Mouse (Mus musculus) thymus, postnatal 36 days (tissue): ENCODE measurements at regions not wholly inside any gene's neighbourhood (a gene's known extent, or its start where the extent isn't known, plus 50 kb on each side); places are given as distances from the start of the nearest gene placed in this dataset.

Experiments used
- DNase-seq, 2 experiments: peaks; one replicate each; pipeline ENCODE4 v3.0.0; 2022; ENCODE audit warnings: mixed read lengths in 2 of 2

- no peak for DNase-seq
These were observed 447.1 kb downstream of the Meis1 start for GRCm38 (mm10) chr11:18571557-18572209.

GRCm38 (mm10) chr11:18563011-18563410, 455.8 kb downstream of the Meis1 start:
- no peak for DNase-seq

DNA sequence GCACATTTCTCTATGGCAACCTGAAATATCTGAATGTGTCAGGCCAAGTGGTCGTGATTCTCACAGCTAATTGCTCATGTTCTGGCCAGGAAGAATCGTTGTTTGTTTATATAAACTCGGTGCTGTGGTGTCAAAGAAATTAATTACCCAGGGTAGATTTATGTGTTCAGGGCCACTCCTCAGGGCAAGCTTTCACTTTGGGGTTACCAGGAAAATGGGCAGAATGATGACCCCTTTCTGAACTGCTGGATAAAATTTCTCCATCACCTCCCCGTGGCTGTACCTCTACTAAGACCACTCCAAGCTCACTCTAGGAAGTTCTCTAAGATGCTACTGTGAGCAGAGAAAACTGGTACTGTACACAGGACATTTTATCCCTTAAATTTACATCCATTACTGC, 460.1 kb downstream of the Meis1 start:
- no peak for DNase-seq

DNA sequence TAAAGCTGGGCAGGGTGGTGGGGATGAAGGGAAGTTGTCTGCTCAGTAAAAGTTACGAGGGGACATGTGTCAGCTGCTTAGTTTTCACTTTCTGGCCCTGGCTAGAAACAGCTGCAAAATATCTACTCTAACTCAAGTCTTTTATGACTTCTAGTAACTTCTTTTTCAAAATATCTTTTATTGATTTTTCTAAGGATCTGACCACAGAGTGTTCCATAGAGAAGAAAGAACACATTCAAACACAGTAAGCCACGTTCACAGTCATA, 483.3 kb downstream of the Meis1 start:
- DNase-seq = no peak

- DNase-seq = no peak
These were observed 483.8 kb downstream of the Meis1 start for GRCm38 (mm10) chr11:18534807-18535591.

GRCm38 (mm10) chr11:18531264-18532110, 487.3 kb downstream of the Meis1 start:
- DNase-seq = no peak

DNA sequence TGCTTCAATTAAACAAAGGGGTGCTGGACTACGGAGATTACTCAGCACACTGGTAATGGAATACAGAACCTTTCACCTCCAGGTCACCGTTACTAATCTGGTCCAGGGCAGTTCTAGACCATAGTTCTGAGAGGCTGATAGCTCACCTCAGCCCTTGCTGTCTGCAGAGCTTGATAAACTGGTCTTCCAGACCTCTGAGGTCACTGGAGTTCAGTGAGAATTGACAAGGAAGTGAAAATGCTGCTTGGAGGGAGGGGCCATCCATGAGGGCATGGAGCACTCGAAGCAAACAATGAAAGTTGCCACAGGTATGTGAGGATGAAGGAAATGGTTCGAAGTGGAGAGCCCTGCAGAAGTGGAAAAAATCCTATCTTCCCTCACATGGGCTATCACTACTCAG, 490.2 kb downstream of the Meis1 start:
- DNase-seq = no peak

GRCm38 (mm10) chr11:18495108-18495757, 523.6 kb downstream of the Meis1 start:
- no peak for DNase-seq

- DNase-seq = no peak
These were observed 524.8 kb downstream of the Meis1 start for GRCm38 (mm10) chr11:18493981-18494380.

- DNase-seq = no peak
These were observed 525.7 kb downstream of the Meis1 start for GRCm38 (mm10) chr11:18493086-18493485.

GRCm38 (mm10) chr11:18489517-18490256, 529.1 kb downstream of the Meis1 start:
- DNase-seq = no peak

DNA sequence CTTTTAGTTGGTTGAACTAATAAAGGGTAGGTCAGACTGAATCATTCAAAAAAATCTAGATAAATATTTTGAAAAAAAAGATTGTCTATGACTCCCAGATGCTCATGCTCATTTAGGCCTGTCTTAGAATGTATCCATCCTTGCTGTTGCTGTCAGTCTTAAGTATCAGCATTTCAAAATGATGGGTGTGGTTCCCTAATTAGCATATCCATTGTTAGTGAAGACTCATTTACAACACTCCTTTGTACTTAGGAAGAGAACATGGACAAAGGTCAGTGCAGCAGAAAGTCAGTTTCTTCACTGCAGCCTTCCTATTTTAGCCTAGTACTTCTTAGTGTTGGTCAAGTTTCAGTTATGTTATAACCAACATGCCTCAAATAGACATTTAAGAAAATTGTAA, 525.2 kb upstream of the Etaa1 start:
- DNase-seq = no peak

GRCm38 (mm10) chr11:18451271-18451670, 497.6 kb upstream of the Etaa1 start:
- DNase-seq = no peak

DNA sequence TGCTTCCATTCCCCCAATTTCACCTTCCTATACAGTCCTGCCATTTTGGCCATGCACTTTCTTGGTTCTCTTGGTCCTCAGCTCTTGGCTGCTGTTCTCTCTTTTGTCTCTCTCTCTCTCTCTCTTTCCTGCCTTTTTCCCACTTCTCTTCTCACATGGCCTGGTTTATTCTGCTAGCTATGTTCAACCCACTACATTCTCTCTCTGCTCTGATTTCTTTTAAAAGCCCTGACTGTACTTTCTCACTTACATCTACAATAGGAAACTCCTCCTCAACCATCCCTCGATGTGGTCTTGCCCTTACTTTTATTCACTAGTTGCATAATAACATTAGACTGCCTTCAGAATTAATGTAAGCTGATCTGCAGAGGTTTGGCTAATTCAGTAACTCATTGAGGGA, 495.2 kb upstream of the Etaa1 start:
- no peak for DNase-seq

GRCm38 (mm10) chr11:18444600-18444999, 490.9 kb upstream of the Etaa1 start:
- no peak for DNase-seq

GRCm38 (mm10) chr11:18444101-18444500, 490.4 kb upstream of the Etaa1 start:
- DNase-seq = no peak

GRCm38 (mm10) chr11:18443156-18443555, 489.5 kb upstream of the Etaa1 start:
- no peak for DNase-seq

- DNase-seq = no peak
These were observed 484.3 kb upstream of the Etaa1 start for GRCm38 (mm10) chr11:18437834-18438611.

DNA sequence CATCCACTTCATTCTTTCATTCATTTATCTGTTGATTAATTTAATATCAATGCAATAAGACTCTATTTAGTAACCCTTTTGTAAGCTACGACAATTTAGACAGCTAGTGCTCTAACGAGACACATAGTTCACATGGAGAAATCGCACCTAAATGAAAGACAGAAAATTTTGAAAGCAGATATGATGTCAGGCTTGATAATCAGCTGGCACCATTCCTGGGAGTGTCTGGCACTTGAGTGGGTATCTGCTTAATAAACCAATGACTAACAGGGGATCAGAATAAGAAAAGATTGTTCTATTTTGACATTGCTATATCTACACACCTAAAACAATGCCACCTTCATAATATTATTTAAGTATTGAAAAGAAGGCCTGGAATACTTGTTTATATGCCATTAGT, 467.4 kb upstream of the Etaa1 start:
- DNase-seq = no peak

- DNase-seq = no peak
These were observed 460.1 kb upstream of the Etaa1 start for GRCm38 (mm10) chr11:18413769-18414168.

DNA sequence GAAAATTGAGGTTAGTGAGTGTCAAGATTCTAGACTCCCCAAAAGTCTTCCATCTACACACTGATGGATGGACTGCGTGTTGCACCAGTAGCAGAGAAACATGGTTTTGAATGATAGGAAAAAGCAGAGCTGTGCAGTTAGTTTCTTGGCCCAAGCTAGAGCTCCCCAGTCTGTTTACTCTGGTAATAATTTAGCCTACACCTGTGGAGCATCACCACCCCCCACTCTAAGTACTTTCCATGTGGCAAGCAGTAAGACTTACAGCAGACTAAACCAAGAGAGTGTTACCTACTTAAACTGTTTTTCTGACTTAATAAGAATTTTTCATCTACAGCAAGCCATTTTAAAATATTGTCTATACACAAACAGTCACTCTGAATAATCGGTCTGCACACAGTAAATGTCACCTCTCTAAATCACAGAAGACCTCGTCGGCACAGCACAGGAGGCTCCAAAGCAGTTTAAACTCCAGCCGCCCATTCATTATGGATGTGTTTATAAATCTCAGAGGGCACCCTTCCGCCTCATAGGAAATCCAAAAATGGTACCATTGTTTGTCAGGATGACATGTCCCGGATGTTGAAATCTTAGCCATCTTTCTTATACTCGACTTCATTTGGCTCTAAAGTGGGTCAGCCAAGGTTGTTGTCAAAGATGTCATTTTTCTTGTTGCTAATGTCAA, 454.5 kb upstream of the Etaa1 start:
- no peak for DNase-seq
